Mouse (Mus musculus) lung, postnatal 36 days (tissue): ENCODE results near the gene Hypm.

ENCODE experiments used
- DNase-seq: peaks from one replicate; pipeline ENCODE4 v3.0.0; 2022; ENCODE audit warnings: mixed read lengths

Hypm gene

GRCm38 (mm10) chrX:9846628-9847027 is at the start of gene Hypm:
TSS of gene Hypm (plus strand) at chrX:9846928.
- no peak for DNase-seq

- no peak for DNase-seq
Measured at GRCm38 (mm10) chrX:9810101-9810500, 36.6 kb upstream of the Hypm start.

- no peak for DNase-seq
Measured at GRCm38 (mm10) chrX:9812469-9812868, 34.3 kb upstream of the Hypm start.

- no peak for DNase-seq
Measured at GRCm38 (mm10) chrX:9834779-9835178, 11.9 kb upstream of the Hypm start.

GRCm38 (mm10) chrX:9849403-9849802 is 2.7 kb downstream of the Hypm start, which contains the start of gene H2al3:
TSS of gene H2al3 (plus strand) at chrX:9849703.
- no peak for DNase-seq

GRCm38 (mm10) chrX:9861859-9862258 is 15.1 kb downstream of the Hypm start:
- peak; percentile 41 for DNase-seq

GRCm38 (mm10) chrX:9875519-9875918 is 28.8 kb downstream of the Hypm start:
- no peak for DNase-seq

GRCm38 (mm10) chrX:9885322-9885721 is 38.6 kb downstream of the Hypm start, which contains the start of gene Sytl5:
TSS of gene Sytl5 (plus strand) at chrX:9885622.
- DNase-seq = no peak
